Mouse (Mus musculus) heart, embryonic 14.5 days (tissue): ENCODE measurements at regions not wholly inside any gene's neighbourhood (a gene's known extent, or its start where the extent isn't known, plus 50 kb on each side); places are given as distances from the start of the nearest gene placed in this dataset.

Experiments used
- ATAC-seq: fragments of 200-750 bp; cut with Nextera tagmentation; 2 replicates; pipeline ENCODE4 v1.8.0; 2017; ENCODE audit warnings: low read depth, moderate TSS enrichment; ENCODE audit not compliant: insufficient number of reproducible peaks, insufficient read depth, low FRiP score
- H3K27ac ChIP-seq, 2 experiments: fragments of 200-500 bp in 1 of 2; fragments of 300-500 bp in 1 of 2; sonication (generic) in 1 of 2; replicated peaks in 1 of 2; 2 replicates each; pipeline ENCODE4 v1.5.1; 2012 to 2014; ENCODE audit warnings: low read depth in 2 of 2, low read length in 2 of 2, control low read depth in 1 of 2, mild to moderate bottlenecking in 1 of 2, mixed read lengths in 1 of 2; ENCODE audit not compliant: control insufficient read depth in 1 of 2, insufficient read depth in 1 of 2
- H3K27me3 ChIP-seq: fragments of 300-500 bp; sonication (generic); 2 replicates; pipeline ENCODE4 v1.6.1; 2014; ENCODE audit warnings: mild to moderate bottlenecking, low read length, control low read depth; ENCODE audit not compliant: control insufficient read depth, insufficient read depth
- H3K36me3 ChIP-seq: fragments of 300-500 bp; sonication (generic); 2 replicates; pipeline ENCODE4 v1.6.1; 2014; ENCODE audit warnings: mild to moderate bottlenecking, control low read depth, low read length, mixed read lengths; ENCODE audit not compliant: control insufficient read depth, insufficient read depth
- H3K4me1 ChIP-seq, 2 experiments: fragments of 200-500 bp in 1 of 2; fragments of 300-500 bp in 1 of 2; sonication (generic) in 1 of 2; 2 replicates each; pipeline ENCODE4 v1.6.1; 2012 to 2014; ENCODE audit warnings: low read length in 2 of 2, control low read depth in 1 of 2, mixed read lengths in 1 of 2; ENCODE audit not compliant: control insufficient read depth in 2 of 2, insufficient read depth in 2 of 2
- H3K4me2 ChIP-seq: fragments of 300-500 bp; sonication (generic); 2 replicates; pipeline ENCODE4 v1.6.1; 2014; ENCODE audit warnings: mild to moderate bottlenecking, low read length
- H3K4me3 ChIP-seq, 2 experiments: fragments of 200-500 bp in 1 of 2; fragments of 300-500 bp in 1 of 2; sonication (generic) in 1 of 2; 2 replicates each; pipeline ENCODE4 v1.5.1; 2012 to 2014; ENCODE audit warnings: low read length in 2 of 2, mild to moderate bottlenecking in 2 of 2, control low read depth in 1 of 2, low read depth in 1 of 2, moderate library complexity in 1 of 2; ENCODE audit not compliant: control insufficient read depth in 1 of 2, insufficient read depth in 1 of 2
- H3K9ac ChIP-seq: fragments of 300-500 bp; sonication (generic); 2 replicates; pipeline ENCODE4 v1.6.1; 2014; ENCODE audit warnings: mild to moderate bottlenecking, low read length
- H3K9me3 ChIP-seq: fragments of 300-500 bp; sonication (generic); 2 replicates; pipeline ENCODE4 v1.6.1; 2016; ENCODE audit warnings: low read length, control low read depth; ENCODE audit not compliant: control insufficient read depth
- WGBS: fragments of 180-500 bp; shearing (Covaris S2); extraction: QIAGEN DNeasy Blood & Tissue Kit; methylation state at CpG from one replicate; pipeline ENCODE4 v1.1.7; 2014; 5-methylcytosine and 5-hydroxymethylcytosine counted together

DNA sequence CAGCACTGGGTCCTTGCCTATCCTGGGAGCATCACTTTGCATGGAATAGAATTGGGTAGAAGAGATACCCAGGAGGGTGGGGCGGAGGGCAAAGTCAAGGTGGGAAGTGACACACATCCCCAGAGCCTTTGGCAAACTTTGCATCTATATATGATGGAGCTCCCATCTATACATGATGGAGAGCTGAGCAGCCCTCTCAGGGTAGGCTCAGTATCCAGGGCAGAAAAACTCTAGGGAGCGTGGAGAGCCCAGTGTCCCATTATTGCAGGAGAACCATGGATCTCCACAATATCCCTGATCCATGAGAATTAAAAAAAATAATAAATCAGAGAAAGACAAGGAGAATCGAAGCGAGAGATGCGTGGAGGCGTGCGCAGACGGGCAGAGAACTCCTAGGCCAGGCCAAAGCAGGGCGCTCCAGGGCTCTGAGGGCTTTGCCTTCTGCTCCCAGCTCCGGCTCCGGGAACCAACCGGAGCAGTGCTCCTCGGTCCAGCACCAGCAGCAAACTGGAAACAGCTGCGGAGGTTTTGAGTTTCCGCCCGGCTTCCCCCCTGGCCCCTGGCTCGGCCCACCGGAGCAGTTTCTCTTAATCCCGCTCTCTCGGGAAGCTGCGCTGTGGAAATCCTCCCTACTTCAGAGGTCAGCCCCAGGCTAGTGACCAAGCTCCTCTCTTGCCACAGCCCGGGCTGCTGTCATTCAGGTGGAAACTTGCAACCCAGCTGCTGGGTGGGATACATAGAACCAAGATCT lies 54.7 kb upstream of the Gm12830 start:
- Histone ChIP-seq H3K4me2 (no peak overlapping the region), H3K27ac (no peak overlapping the region)
- no peak for ATAC-seq

More for the DNA sequence above, 54.7 kb upstream of the Gm12830 start:
- WGBS = 66% methylated on average over 22 of the region's 22 CpGs
- Histone ChIP-seq H3K4me1 (no peaks in the 10 kb centered on the region), H3K9me3 (no peaks in the 10 kb centered on the region), H3K27me3 (no peaks in the 10 kb centered on the region), H3K4me3 (no peak overlapping the region), H3K9ac (no peak overlapping the region), H3K36me3 (no peaks in the 10 kb centered on the region)
